Mouse (Mus musculus) mouse embryonic stem cell (cell line): ENCODE data around the gene Ier5l.

Experiments used
- in situ Hi-C, 2 experiments: fragments of 300-500 bp; cut with MboI; formaldehyde crosslinking; loops; 1 replicate in 1 of 2; 3 replicates in 1 of 2; pipeline ENCODE4 v1.14.3; 2019 to 2020; ENCODE audit warnings: low sequenced_read_pairs in 2 of 2, low pct_unique_long_range_greater_than_20kb in 1 of 2, mixed read lengths in 1 of 2; ENCODE audit not compliant: unreplicated experiment in 1 of 2

The Ier5l gene

DNA sequence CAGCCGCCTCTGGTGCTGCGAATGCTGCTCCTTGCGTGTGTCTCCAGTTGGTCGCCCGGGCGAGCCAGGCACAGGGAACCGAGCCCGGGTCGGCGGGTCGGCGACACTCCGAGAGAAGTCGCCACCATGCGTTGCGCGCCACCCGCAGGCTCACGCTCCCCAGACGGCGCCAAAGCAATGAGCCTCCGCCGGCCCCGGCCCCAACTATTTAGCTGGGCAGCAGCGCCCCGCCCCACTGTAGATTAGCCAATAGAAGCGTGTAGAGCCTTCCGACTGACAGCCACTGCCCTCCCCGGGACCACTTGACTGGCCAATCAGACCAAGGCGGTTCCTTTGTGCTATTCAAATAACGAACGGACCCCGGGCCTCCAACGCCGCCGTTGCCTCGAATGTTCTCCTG lies at the start of gene Ier5l:
Gene Ier5l, minus strand, starts transcription at position 181 of the 400 bp plus-strand sequence.
- in situ Hi-C loops: no loop called here

DNA sequence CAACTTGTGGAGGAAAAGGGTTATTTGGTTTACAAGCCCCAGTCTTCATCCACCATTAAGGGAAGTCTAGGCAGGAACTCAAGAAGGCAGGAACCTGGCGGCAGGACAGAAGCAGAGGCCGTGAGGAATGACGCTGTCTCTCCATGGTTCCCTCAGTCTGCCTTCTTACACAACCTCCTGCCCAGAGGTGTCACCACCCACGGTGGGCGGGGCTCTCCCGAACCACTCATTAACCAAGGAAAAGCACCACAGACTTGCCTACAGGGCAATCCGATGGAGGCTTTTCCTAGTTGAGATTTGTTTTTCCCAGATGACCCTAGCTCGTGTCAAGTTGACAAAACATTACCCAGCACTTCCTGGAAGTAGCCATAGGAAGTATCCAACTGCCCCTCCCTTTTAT lies 49.7 kb upstream of the Ier5l start:
- in situ Hi-C loops: no loop called here

DNA sequence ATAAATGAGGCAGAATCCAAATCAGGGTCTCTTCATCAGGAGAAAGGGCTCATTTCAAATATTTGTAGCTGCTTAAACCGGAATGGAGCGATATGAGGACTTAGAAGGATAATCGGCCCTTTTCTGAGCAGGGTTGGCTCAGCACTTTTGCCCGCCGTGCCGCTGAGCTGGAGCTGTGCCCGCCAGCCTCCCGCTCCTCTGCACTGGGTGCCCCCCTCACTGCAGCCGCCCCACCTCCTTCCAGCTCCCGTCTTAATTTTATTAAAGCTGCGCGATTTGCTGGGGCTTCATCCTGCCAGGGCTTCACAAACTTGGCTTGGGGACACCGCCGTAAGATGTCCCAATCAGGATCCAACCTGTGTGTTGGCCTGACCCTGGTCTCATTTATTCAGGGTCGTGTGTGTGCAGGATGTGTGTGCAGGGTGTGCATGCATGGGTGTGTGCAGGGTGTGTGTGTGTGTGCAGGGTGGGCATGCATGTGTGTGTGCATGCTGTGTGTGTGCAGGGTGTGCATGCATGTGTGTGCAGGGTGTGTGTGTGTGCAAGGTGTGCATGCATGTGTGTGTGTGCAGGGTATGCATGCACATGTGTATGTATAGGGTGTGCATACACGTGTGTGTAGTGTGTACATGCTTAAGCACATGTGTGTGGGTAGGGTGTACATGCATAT lies 36.8 kb upstream of the Ier5l start:
- in situ Hi-C loops: no loop called here

DNA sequence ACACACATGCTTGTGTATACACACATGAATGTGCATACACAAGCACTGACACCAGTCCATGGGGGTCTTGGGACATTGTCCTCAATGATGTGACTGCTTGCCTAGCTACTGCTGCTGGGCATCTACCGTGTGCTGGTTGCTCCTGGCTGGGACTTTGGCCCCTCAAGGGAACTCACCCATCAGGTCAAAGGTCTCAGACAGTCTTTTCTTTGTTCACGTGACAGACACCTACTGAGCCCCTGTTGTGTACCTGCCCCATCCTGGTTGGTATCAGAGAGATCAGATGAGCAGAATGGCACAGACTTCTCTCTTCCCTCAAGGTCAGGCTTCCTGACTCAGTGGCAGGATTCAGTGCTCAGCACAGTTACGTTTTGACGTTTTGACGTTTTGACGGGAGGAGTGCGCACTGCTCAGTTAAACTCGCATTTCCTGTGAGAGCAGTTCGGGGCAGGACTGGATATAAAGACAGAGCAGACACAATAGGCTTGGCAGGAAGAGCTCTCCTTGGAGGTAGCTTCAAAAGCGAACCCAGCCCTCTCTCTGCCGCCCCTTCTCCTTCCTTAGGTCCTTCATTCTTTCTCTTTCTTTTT lies 33.2 kb upstream of the Ier5l start:
- in situ Hi-C loops: no loop called here

DNA sequence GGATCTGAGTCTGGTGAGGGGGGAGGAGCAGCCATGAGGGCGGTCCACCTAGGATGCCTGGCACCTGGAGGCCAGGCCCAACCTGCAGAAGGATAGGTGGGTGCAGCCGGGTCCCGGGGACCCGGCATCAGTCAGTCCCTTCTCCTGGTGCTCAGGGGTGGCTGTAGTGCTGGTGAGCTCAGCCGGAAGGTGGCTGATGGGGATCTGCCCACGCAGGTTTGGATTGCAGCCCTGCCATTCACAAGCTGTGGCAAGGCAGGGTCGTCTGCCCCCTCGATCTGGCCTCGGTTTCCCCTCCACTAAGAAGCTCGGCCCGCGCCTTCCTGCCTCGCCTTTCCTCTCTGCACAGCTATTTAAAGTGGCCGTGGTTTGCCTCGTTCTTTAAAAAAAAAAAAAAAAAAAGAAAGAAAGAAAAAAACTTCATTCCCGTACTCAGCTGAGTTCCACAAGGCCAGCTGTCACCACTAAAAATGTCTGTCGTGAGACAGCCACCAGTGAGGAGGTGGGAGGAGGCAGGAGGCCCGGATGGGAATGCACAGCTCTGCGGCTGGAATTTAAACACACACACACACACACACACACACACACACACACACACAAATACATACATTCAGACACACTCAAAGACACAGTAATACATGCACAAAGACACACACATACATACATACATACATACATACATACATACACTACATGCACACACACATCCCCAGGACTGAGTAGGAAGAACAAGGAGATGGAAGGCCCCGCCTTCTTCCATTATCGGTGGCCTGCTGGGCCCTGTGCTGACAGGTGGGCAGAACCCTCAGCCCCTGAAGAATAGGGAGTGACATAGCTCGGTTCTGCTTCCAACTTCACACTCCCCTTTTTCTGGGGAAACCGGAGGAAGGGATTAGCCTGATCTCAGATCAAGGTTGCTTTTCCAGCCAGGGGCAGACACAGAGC lies 29.9 kb upstream of the Ier5l start:
- in situ Hi-C loops: no loop called here

DNA sequence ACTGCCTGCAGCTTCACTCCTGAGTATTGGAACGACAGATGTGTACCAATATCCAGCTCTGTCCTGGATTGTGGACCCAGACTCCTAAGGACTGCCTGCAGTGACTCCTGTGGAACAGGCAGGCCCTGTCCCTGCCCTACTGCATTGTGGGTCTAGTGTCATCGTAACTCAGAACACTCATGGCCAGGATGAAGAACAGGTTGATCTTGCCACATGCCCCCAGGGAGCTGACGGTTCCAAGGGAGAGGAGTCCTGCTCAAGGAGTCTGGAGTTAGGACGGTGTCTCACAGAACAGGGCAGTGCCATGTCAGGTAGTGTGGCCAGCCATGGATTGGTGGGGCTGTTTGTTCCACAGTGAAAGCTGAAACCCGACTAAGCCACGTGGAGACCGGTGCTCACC lies 27.7 kb upstream of the Ier5l start:
- in situ Hi-C loops: no loop called here

DNA sequence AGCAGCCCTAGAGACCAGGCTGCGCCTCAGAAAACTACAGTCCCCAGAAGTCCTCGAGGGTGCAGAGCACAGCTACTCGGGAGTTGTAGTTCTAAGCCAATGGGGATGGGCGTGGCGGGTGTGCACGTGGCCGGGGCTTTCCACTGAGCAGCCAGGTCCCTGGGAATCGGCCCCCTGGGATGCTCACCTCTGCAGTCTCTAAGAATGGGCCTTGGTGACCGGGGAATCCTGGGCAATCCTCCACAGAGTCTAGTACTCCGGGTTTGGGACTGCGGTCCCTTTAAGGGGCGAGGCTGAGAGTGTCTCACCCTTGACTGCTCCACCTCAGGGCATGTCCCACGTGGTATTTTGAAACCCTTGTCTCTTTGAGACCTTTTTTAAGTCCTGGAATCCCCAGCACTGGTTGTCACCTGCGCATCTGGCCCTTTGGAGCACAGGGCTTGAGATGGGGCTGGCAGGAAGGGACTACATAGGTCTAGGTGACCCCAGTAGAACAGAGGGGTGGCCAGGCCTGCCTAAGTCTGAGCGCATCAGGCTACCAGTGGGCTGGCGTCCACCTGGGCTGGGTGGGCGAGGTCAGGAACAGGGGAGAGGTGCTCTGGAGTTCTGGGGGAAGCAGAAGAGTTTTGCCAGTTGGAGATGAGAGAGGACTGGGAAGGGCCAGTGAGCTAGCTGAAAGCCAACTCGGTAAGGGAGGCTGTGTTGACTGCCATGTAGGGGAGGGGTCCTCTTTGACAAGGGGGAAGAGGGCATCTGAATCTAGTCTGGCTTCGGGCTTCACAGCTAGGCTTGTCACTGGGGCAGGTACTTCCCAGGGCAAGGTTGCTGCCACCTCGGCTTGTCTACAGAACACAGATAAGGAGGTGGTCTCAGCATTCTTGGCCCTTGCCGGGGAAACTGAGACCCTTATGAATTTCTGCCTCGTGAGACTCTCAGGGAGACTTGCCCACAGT lies 22.2 kb upstream of the Ier5l start:
- in situ Hi-C loops: no loop called here

DNA sequence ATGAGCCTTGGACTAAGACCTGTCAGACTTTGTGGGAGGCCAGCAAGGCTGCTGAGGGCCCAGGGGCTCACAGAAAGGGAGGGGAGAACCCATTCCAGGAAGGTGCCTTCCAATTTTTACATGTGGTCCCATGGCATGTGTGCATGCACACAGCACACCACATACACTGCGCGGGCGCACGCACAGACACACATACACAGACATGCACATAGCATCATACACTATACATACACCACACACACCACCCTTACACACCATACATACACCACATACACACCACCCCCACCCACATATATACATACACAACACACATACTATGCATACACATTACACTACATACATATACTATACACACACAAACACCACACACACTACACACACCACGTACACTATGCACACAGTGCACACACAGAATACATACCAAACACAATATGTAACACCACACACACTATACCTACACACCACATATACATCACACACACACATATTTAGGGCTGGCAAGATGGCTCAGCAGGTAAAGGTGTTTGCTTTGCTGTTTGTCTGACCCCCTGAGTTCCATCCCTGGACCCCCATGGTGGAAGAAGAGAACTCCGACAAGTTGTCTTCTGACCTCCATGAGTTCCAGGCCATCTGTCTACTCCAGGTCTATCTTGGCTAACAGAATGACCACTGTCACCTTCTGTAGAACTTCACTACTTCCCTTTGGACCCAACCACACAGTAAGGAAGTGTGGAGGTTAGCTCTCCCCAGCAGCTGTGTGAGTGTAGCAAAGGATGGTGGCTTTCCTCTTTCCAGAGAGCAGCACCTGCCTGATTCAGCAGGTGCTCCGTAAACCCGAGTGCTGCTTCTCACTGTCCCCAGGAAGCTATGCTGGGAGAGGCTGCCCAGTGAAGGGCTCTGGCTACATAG lies 21.2 kb upstream of the Ier5l start:
- in situ Hi-C loops: no loop called here

DNA sequence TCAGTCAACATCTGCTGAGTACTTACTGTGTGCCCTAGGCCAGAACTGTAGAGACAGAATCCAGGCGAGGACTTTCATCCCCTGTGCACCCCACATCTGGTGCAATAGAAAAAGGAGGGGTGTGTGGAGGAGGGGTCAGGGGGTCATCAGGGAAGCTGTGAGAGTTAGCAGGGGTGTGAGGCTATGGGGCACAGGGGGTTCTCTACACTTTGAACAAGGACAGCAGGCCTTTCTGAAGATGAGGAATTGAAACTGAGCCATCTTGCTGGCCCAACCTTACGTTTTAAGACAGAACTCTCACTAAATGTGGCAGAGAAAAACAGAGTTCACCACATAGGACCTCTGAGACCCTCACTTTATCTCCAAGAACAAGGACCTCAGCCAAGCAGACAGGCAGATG lies 16.4 kb upstream of the Ier5l start:
- in situ Hi-C loops: no loop called here

DNA sequence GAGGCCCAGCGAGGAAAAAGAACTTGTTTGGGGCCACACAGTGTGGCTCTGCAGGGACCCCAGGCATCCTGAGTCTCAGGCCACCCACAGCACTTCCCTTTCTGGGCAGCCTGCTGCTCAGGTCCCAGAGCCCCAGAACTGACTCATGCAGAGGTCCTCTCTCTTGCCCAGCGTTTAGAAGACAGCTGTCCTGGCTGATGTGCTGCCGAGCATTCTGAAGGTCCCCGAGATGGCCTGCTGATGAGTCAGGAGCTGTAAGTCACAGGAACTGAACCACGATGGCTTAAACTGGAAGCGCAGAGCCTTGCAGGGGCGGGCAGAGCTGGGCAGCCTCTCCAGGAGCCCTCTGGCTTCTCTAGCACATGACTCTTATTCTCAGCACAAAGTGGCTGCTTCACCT lies 13.6 kb upstream of the Ier5l start:
- in situ Hi-C loops: no loop called here

DNA sequence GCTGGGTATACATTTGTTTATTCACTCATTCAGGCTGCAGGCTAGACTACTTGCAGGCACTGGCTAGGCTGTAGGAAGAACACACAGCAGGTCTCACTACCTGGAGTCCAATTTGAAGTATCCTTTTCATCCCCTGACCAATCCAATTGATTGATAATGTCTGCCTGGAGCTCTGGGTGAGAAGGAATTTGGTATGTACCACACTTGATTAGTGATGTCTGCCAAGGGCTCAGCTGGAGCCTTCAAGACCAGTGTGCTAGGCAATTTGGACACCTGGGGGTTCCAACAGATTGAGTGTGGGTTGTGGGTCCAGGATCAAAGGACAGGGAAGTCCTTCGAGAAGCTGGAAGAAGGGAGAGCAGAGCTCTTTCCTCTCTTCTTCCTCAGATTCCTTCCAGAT lies 4.5 kb upstream of the Ier5l start:
- in situ Hi-C loops: no loop called here

DNA sequence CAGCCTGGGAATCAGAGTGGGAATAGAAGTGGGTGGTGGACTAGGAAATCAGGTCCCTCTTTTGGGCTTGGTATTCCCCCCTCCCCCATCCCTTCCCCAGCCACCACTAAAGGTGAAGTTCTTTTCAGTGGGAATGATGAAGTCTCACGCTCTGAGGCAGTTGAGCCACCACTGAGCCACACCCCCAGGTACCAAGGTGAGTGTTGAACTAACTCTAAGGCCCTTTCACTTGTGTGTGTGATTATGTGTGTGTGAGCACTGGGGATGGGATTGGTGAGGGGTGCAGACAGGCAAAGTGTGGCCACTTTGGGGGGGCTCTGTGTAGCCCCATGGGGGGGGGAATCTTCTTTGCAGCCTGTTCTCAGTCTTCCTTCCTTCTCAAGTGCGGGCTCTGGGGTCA lies 2.2 kb upstream of the Ier5l start:
- in situ Hi-C loops: no loop called here

DNA sequence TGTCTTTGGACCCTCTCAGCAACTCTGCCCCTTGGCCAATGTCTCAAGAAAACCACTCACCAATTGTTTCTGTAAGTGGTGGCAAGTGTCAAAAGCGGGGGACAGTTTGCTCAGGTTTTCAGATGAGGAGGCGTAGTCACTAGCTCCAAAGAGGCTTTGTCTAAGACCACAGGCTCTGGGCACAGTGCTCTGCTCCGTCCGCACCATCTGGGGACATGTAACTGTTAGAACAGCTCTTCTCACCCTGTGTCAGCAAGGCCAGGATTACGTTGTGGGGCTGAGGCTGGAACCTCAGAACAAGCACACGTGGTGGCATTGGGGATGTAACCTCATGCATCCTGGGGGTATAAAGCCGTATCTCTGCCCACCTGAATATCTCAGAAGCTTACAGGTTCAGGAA lies 1.4 kb upstream of the Ier5l start:
- in situ Hi-C loops: no loop called here

DNA sequence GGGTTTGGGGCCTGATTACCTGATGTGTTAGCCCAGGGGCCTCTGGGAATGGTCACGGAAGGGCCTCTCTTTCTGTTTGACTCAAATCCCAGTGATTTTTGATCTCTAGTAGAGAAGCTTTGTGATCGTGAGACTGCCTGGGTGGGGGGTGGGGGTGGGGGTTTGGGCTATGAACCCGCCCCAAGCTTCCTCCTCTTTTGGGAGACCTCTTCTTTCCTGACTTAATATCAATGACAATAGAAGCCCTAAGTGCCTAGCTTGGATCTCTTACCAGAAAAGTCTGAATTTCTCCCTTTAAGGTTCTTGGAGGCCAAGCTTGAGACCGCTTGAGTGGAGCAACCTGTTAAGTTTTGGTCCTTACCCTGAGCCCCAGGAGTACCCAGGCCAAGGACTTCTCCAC lies 757 bp upstream of the Ier5l start:
- in situ Hi-C loops: no loop called here

DNA sequence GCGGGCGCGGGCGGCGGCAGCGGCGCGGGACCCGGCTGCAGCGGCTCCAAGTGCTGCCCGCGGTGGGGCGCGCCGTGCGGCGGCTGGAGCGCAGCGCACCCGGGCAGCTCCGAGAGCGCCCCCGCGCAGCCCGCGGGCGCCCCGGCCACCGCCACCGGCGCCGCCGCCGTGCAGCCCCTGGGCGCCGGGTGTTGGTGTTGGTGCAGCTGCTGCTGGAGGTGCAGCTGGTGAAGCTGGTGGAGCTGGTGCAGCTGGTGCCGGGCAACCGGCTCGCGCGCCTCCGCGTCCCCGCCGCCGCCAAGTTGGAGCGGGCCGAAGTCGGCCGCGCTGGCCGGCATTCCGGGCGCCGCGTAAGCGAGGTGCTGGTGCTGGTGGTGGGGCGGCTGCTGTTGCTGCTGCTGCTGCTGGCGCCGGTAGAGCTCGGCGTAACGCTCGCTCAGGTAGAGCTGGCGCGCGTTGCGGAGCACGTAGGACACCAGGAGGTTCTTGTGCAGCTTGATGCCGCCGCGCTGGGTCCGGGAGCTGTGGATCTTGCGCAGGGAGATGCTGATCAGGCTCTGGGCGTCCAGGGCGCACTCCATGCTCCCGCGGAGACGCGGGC lies 488 bp downstream of the Ier5l start:
- in situ Hi-C loops: no loop called here

DNA sequence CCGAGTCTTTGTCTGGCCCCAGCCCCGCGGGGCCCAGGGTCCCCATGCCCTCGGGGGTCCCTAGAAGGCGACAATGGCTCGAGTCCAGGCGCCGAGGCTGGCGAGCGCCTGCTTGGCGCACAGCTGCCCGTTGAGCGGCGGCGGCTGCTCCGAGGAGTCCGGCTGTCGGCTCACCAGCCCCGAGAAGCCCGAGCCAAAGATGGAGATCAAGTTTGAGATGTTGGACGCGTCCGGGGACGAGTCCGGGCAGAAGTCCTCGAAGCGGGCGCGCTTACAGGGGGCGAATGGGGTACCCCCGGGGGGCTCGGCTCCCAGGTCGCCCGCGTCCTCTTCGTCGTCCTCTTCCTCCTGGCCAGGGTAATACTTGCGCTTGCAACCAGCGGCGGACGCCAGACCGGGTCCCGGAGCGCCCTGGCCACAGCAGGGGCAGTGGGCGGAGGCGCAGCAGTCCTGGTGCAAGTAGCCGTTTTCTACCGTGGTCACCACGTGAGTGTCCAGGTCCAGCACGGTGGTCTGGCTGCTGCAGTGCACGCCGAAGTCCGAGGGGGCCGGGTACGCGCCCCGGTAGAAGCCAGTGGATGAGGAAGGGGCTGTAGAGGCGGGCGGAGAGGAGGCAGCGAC lies 1.2 kb downstream of the Ier5l start:
- in situ Hi-C loops: no loop called here
